Mouse (Mus musculus) midbrain, embryonic 14.5 days (tissue): ENCODE data around the gene Ptprk. TPM values are rescaled to one million over a fixed set of nuclear protein-coding genes. Genes with fewer than 3 reads are reported as not detected.

Source experiments
- ATAC-seq: fragments of 200-750 bp; cut with Nextera tagmentation; 2 replicates; pipeline ENCODE4 v1.8.0; 2017; ENCODE audit warnings: moderate number of reproducible peaks, moderate library complexity; ENCODE audit not compliant: low FRiP score, low TSS enrichment
- DNase-seq: peaks from one replicate; pipeline ENCODE4 v3.0.0-alpha.2; 2015
- H3K27ac ChIP-seq: fragments of 300-500 bp; sonication (generic); replicated peaks from 2 replicates; pipeline ENCODE4 v1.5.1; 2014; ENCODE audit warnings: mild to moderate bottlenecking, low read depth, low read length, moderate library complexity
- H3K27me3 ChIP-seq: fragments of 300-500 bp; sonication (generic); 2 replicates; pipeline ENCODE4 v1.6.1; 2014; ENCODE audit warnings: low read length, control low read depth, mixed read lengths; ENCODE audit not compliant: control insufficient read depth, insufficient read depth
- H3K36me3 ChIP-seq: fragments of 300-500 bp; sonication (generic); 2 replicates; pipeline ENCODE4 v1.6.1; 2014; ENCODE audit warnings: low read length, control low read depth; ENCODE audit not compliant: control insufficient read depth, insufficient read depth
- H3K4me1 ChIP-seq: fragments of 300-500 bp; sonication (generic); 2 replicates; pipeline ENCODE4 v1.6.1; 2014; ENCODE audit warnings: mild to moderate bottlenecking, antibody characterized with exemption, low read length, control low read depth; ENCODE audit not compliant: control insufficient read depth, insufficient read depth
- H3K4me2 ChIP-seq: fragments of 300-500 bp; sonication (generic); 2 replicates; pipeline ENCODE4 v1.6.1; 2014; ENCODE audit warnings: mild to moderate bottlenecking, low read length, moderate library complexity
- H3K4me3 ChIP-seq: fragments of 300-500 bp; sonication (generic); replicated peaks from 2 replicates; pipeline ENCODE4 v1.5.1; 2014; ENCODE audit warnings: low read depth, low read length
- H3K9ac ChIP-seq: fragments of 300-500 bp; sonication (generic); replicated peaks from 2 replicates; pipeline ENCODE4 v1.6.1; 2014; ENCODE audit warnings: mild to moderate bottlenecking, low read length, moderate library complexity
- H3K9me3 ChIP-seq: fragments of 300-500 bp; sonication (generic); 2 replicates; pipeline ENCODE4 v1.6.1; 2016; ENCODE audit warnings: low read length, control low read depth, mixed read lengths; ENCODE audit not compliant: control insufficient read depth
- WGBS: fragments of 180-500 bp; shearing (Covaris S2); extraction: QIAGEN DNeasy Blood & Tissue Kit; methylation state at CpG from one replicate; pipeline ENCODE4 v1.1.7; 2014; 5-methylcytosine and 5-hydroxymethylcytosine counted together
- polyA plus RNA-seq: library from polyadenylated mRNA; unstranded; fragments of >200 nt; fragmentation: Nextera tagmentation; extraction: Ambion mirVana; gene quantifications from 2 replicates; pipeline ENCODE4 v1.2.1, GENCODE M21; 2014

Ptprk gene
- polyA plus RNA-seq, 1 experiment from 2014 or later: 26.4 TPM

- Histone ChIP-seq H3K4me2 (no peak overlapping the region), H3K36me3 (no peaks in the 10 kb centered on the region), H3K4me1 (no peaks in the 10 kb centered on the region), H3K4me3 (no peak overlapping the region), H3K9me3 (no peaks in the 10 kb centered on the region), H3K27ac (no peak overlapping the region), H3K9ac (no peak overlapping the region), H3K27me3 (no peaks in the 10 kb centered on the region)
- DNase-seq: no peak
- 98% methylated on average over 1 of the region's 1 CpGs for WGBS
- ATAC-seq: no peak
These were observed 300.3 kb downstream of the Ptprk start for GRCm38 (mm10) chr10:28374874-28375273.

- WGBS: 86% methylated on average over 7 of the region's 7 CpGs
- no peaks in the 10 kb centered on the region for H3K9me3 ChIP-seq
- no peak overlapping the region for H3K9ac ChIP-seq
- H3K4me3 ChIP-seq: no peak overlapping the region
- ATAC-seq (0 out of 2 replicates have a peak, but pooled peaks have one; percentile 53), DNase-seq (no peak)
- no peak overlapping the region for H3K27ac ChIP-seq
- no peak overlapping the region for H3K4me2 ChIP-seq
- no peaks in the 10 kb centered on the region for H3K27me3 ChIP-seq
- no peaks in the 10 kb centered on the region for H3K4me1 ChIP-seq
- no peaks in the 10 kb centered on the region for H3K36me3 ChIP-seq
These were observed 305.3 kb downstream of the Ptprk start for GRCm38 (mm10) chr10:28379752-28380488.

- whole genome bisulfite sequencing: 93% methylated on average over 15 of the region's 15 CpGs
- DNase-seq (no peak), ATAC-seq (no peak)
- Histone ChIP-seq H3K36me3 (no peaks in the 10 kb centered on the region), H3K9me3 (no peaks in the 10 kb centered on the region), H3K9ac (no peak overlapping the region), H3K4me2 (no peak overlapping the region), H3K27ac (no peak overlapping the region), H3K4me3 (no peak overlapping the region), H3K4me1 (no peaks in the 10 kb centered on the region), H3K27me3 (no peaks in the 10 kb centered on the region)
These were observed 313.1 kb downstream of the Ptprk start for GRCm38 (mm10) chr10:28387563-28388222.

GRCm38 (mm10) chr10:28391168-28391567, 316.5 kb downstream of the Ptprk start:
- 93% methylated on average over 5 of the region's 5 CpGs for WGBS
- no peak for ATAC-seq
- H3K27ac ChIP-seq: no peak overlapping the region

GRCm38 (mm10) chr10:28395610-28396519, 321.2 kb downstream of the Ptprk start:
- no peak overlapping the region for H3K9ac ChIP-seq
- H3K36me3 ChIP-seq: no peaks in the 10 kb centered on the region
- H3K27ac ChIP-seq: no peak overlapping the region
- ATAC-seq (no peak), DNase-seq (no peak)
- no peaks in the 10 kb centered on the region for H3K4me1 ChIP-seq
- H3K4me2 ChIP-seq: no peak overlapping the region
- 85% methylated on average over 2 of the region's 2 CpGs for WGBS
- no peaks in the 10 kb centered on the region for H3K27me3 ChIP-seq
- no peaks in the 10 kb centered on the region for H3K9me3 ChIP-seq
- H3K4me3 ChIP-seq: no peak overlapping the region

More at GRCm38 (mm10) chr10:28391168-28391567, 316.5 kb downstream of the Ptprk start:
- H3K27me3 ChIP-seq: no peaks in the 10 kb centered on the region
- H3K4me2 ChIP-seq: no peak overlapping the region
- DNase-seq: no peak
- H3K9ac ChIP-seq: no peak overlapping the region
- no peak overlapping the region for H3K4me3 ChIP-seq
- no peaks in the 10 kb centered on the region for H3K36me3 ChIP-seq
- no peaks in the 10 kb centered on the region for H3K4me1 ChIP-seq
- no peaks in the 10 kb centered on the region for H3K9me3 ChIP-seq

- ATAC-seq (no peak), DNase-seq (no peak)
- no peak overlapping the region for H3K9ac ChIP-seq
- H3K27me3 ChIP-seq: no peaks in the 10 kb centered on the region
- H3K4me3 ChIP-seq: no peak overlapping the region
- H3K9me3 ChIP-seq: no peaks in the 10 kb centered on the region
- H3K27ac ChIP-seq: no peak overlapping the region
- H3K36me3 ChIP-seq: no peaks in the 10 kb centered on the region
- WGBS: 82% methylated on average over 1 of the region's 1 CpGs
- no peaks in the 10 kb centered on the region for H3K4me1 ChIP-seq
- H3K4me2 ChIP-seq: no peak overlapping the region
These were observed 321.9 kb downstream of the Ptprk start for GRCm38 (mm10) chr10:28396520-28396915.

- Histone ChIP-seq H3K9ac (no peak overlapping the region), H3K4me1 (no peaks in the 10 kb centered on the region), H3K4me2 (no peak overlapping the region), H3K9me3 (no peaks in the 10 kb centered on the region), H3K27ac (no peak overlapping the region), H3K27me3 (no peaks in the 10 kb centered on the region), H3K4me3 (no peak overlapping the region), H3K36me3 (no peaks in the 10 kb centered on the region)
- DNase-seq (no peak), ATAC-seq (no peak)
These were observed 327.2 kb downstream of the Ptprk start for GRCm38 (mm10) chr10:28401796-28402195.

GRCm38 (mm10) chr10:28408980-28409379, 334.4 kb downstream of the Ptprk start:
- H3K4me3 ChIP-seq: no peak overlapping the region
- no peaks in the 10 kb centered on the region for H3K9me3 ChIP-seq
- no peaks in the 10 kb centered on the region for H3K36me3 ChIP-seq
- H3K4me1 ChIP-seq: no peaks in the 10 kb centered on the region
- DNase-seq (no peak), ATAC-seq (no peak)
- no peak overlapping the region for H3K27ac ChIP-seq
- H3K9ac ChIP-seq: no peak overlapping the region
- WGBS: 83% methylated on average over 2 of the region's 2 CpGs
- no peaks in the 10 kb centered on the region for H3K27me3 ChIP-seq
- no peak overlapping the region for H3K4me2 ChIP-seq
